Mouse (Mus musculus) lung, embryonic 16.5 days (tissue): ENCODE data around the gene Arhgef1. TPM values are rescaled to one million over a fixed set of nuclear protein-coding genes. Genes with fewer than 3 reads are reported as not detected.

ENCODE experiments used
- ATAC-seq: fragments of 200-750 bp; cut with Nextera tagmentation; 2 replicates; pipeline ENCODE4 v1.8.0; 2017; ENCODE audit warnings: low read depth, mild to moderate bottlenecking, moderate library complexity
- H3K27ac ChIP-seq: fragments of 300-500 bp; sonication (generic); 2 replicates; pipeline ENCODE4 v1.5.1; 2014; ENCODE audit warnings: mild to moderate bottlenecking, control low read depth, low read length
- H3K27me3 ChIP-seq: fragments of 300-500 bp; sonication (generic); 2 replicates; pipeline ENCODE4 v1.6.1; 2014; ENCODE audit warnings: low read depth, low read length, mixed read lengths; ENCODE audit not compliant: control insufficient read depth, insufficient read depth
- H3K36me3 ChIP-seq: fragments of 300-500 bp; sonication (generic); 2 replicates; pipeline ENCODE4 v1.6.1; 2014; ENCODE audit warnings: low read length; ENCODE audit not compliant: control insufficient read depth, insufficient read depth
- H3K4me1 ChIP-seq: fragments of 300-500 bp; sonication (generic); replicated peaks from 2 replicates; pipeline ENCODE4 v1.6.1; 2014; ENCODE audit warnings: low read length, mixed read lengths; ENCODE audit not compliant: control insufficient read depth, insufficient read depth
- H3K4me2 ChIP-seq: fragments of 300-500 bp; sonication (generic); 2 replicates; pipeline ENCODE4 v1.6.1; 2014; ENCODE audit warnings: low read depth, low read length, control low read depth
- H3K4me3 ChIP-seq: fragments of 300-500 bp; sonication (generic); 2 replicates; pipeline ENCODE4 v1.5.1; 2014; ENCODE audit warnings: mild to moderate bottlenecking, low read length, control low read depth
- H3K9ac ChIP-seq: fragments of 300-500 bp; sonication (generic); 2 replicates; pipeline ENCODE4 v1.6.1; 2014; ENCODE audit warnings: low read length, control low read depth
- H3K9me3 ChIP-seq: fragments of 300-500 bp; sonication (generic); 2 replicates; pipeline ENCODE4 v1.6.1; 2016; ENCODE audit warnings: low read length; ENCODE audit not compliant: control insufficient read depth
- WGBS: fragments of 180-500 bp; shearing (Covaris S2); extraction: QIAGEN DNeasy Blood & Tissue Kit; methylation state at CpG from one replicate; pipeline ENCODE4 v1.1.7; 2014; 5-methylcytosine and 5-hydroxymethylcytosine counted together
- polyA plus RNA-seq: library from polyadenylated mRNA; unstranded; fragments of >200 nt; fragmentation: Nextera tagmentation; extraction: Ambion mirVana; gene quantifications from 2 replicates; pipeline ENCODE4 v1.2.1, GENCODE M21; 2015

The Arhgef1 gene
- polyA plus RNA-seq, 1 experiment from 2014 or later: 119 TPM

- Histone ChIP-seq H3K36me3 (no peaks in the 10 kb centered on the region), H3K9me3 (no peaks in the 10 kb centered on the region), H3K9ac (no peak overlapping the region), H3K4me3 (no peak overlapping the region), H3K27me3 (peaks cover 96% of the 10 kb centered on the region), H3K4me2 (no peak overlapping the region), H3K27ac (no peak overlapping the region), H3K4me1 (peaks cover 6% of the 10 kb centered on the region; the same call in 1 of the 2 replicates)
- peak; percentile 38; the same call in 1 of the 2 replicates for ATAC-seq
- 1% methylated on average over 8 of the region's 8 CpGs for WGBS
These were observed 47.4 kb downstream of the Arhgef1 start for GRCm38 (mm10) chr7:24949958-24950623.

- ATAC-seq: peak; percentile 11; the same call in 1 of the 2 replicates
- WGBS: 3% methylated on average over 16 of the region's 24 CpGs
These were observed 51.3 kb downstream of the Arhgef1 start for GRCm38 (mm10) chr7:24953966-24954365.

GRCm38 (mm10) chr7:24954450-24954849 lies 51.7 kb downstream of the Arhgef1 start:
- peak overlapping the region; percentile 48 for H3K4me3 ChIP-seq
- peak overlapping the region; percentile 76 for H3K4me2 ChIP-seq
- peaks cover 74% of the 10 kb centered on the region for H3K27me3 ChIP-seq
- no peaks in the 10 kb centered on the region for H3K9me3 ChIP-seq
- peaks cover 6% of the 10 kb centered on the region; the same call in 1 of the 2 replicates for H3K4me1 ChIP-seq
- 2% methylated on average over 26 of the region's 30 CpGs for WGBS
- ATAC-seq: peak; percentile 37
- no peak overlapping the region for H3K27ac ChIP-seq
- peak overlapping the region; percentile 39 for H3K9ac ChIP-seq
- H3K36me3 ChIP-seq: no peaks in the 10 kb centered on the region

More at GRCm38 (mm10) chr7:24953966-24954365, 51.3 kb downstream of the Arhgef1 start:
- peak overlapping the region; percentile 39 for H3K9ac ChIP-seq
- H3K36me3 ChIP-seq: no peaks in the 10 kb centered on the region
- peak overlapping the region; percentile 76 for H3K4me2 ChIP-seq
- H3K9me3 ChIP-seq: no peaks in the 10 kb centered on the region
- no peak overlapping the region for H3K27ac ChIP-seq
- peaks cover 78% of the 10 kb centered on the region for H3K27me3 ChIP-seq
- peak overlapping the region; percentile 48 for H3K4me3 ChIP-seq
- H3K4me1 ChIP-seq: peaks cover 6% of the 10 kb centered on the region; the same call in 1 of the 2 replicates

- Histone ChIP-seq H3K36me3 (no peaks in the 10 kb centered on the region), H3K9me3 (no peaks in the 10 kb centered on the region), H3K4me2 (peak overlapping the region; percentile 76), H3K4me3 (peak overlapping the region; percentile 48), H3K27ac (no peak overlapping the region), H3K27me3 (peaks cover 66% of the 10 kb centered on the region), H3K9ac (no peak overlapping the region), H3K4me1 (peaks cover 6% of the 10 kb centered on the region; the same call in 1 of the 2 replicates)
- no peak for ATAC-seq
- 3% methylated on average over 25 of the region's 33 CpGs for WGBS
These were observed 52.5 kb downstream of the Arhgef1 start for GRCm38 (mm10) chr7:24955226-24955625.

- Histone ChIP-seq H3K9me3 (no peaks in the 10 kb centered on the region), H3K36me3 (no peaks in the 10 kb centered on the region), H3K27ac (no peak overlapping the region), H3K27me3 (no peaks in the 10 kb centered on the region), H3K4me1 (no peaks in the 10 kb centered on the region), H3K4me3 (no peak overlapping the region), H3K4me2 (no peak overlapping the region), H3K9ac (no peak overlapping the region)
- 52% methylated on average over 2 of the region's 2 CpGs for WGBS
- no peak for ATAC-seq
These were observed 61.6 kb downstream of the Arhgef1 start for GRCm38 (mm10) chr7:24964288-24964687.

GRCm38 (mm10) chr7:24964897-24965535 lies 62.3 kb downstream of the Arhgef1 start:
- 5% methylated on average over 5 of the region's 5 CpGs for WGBS
- no peaks in the 10 kb centered on the region for H3K27me3 ChIP-seq
- no peaks in the 10 kb centered on the region for H3K9me3 ChIP-seq
- no peaks in the 10 kb centered on the region for H3K36me3 ChIP-seq
- H3K9ac ChIP-seq: no peak overlapping the region
- H3K4me1 ChIP-seq: no peaks in the 10 kb centered on the region
- no peak overlapping the region for H3K4me3 ChIP-seq
- ATAC-seq: peak; percentile 31
- H3K27ac ChIP-seq: no peak overlapping the region
- no peak overlapping the region for H3K4me2 ChIP-seq

GRCm38 (mm10) chr7:24967966-24968365 lies 65.3 kb downstream of the Arhgef1 start:
- WGBS: 73% methylated on average over 8 of the region's 8 CpGs
- Histone ChIP-seq H3K27me3 (no peaks in the 10 kb centered on the region), H3K36me3 (no peaks in the 10 kb centered on the region), H3K4me3 (no peak overlapping the region), H3K4me2 (no peak overlapping the region), H3K9ac (no peak overlapping the region), H3K27ac (no peak overlapping the region), H3K4me1 (peaks cover 7% of the 10 kb centered on the region), H3K9me3 (no peaks in the 10 kb centered on the region)
- no peak for ATAC-seq

- 75% methylated on average over 6 of the region's 6 CpGs for WGBS
- no peak for ATAC-seq
- no peaks in the 10 kb centered on the region for H3K36me3 ChIP-seq
- H3K9ac ChIP-seq: no peak overlapping the region
- no peak overlapping the region for H3K27ac ChIP-seq
- H3K4me1 ChIP-seq: peaks cover 7% of the 10 kb centered on the region
- no peak overlapping the region for H3K4me2 ChIP-seq
- H3K9me3 ChIP-seq: no peaks in the 10 kb centered on the region
- H3K4me3 ChIP-seq: no peak overlapping the region
- no peaks in the 10 kb centered on the region for H3K27me3 ChIP-seq
These were observed 65.8 kb downstream of the Arhgef1 start for GRCm38 (mm10) chr7:24968463-24968862.

- H3K4me3 ChIP-seq: no peak overlapping the region
- no peaks in the 10 kb centered on the region for H3K27me3 ChIP-seq
- H3K27ac ChIP-seq: no peak overlapping the region
- no peaks in the 10 kb centered on the region for H3K9me3 ChIP-seq
- H3K9ac ChIP-seq: no peak overlapping the region
- WGBS: 73% methylated on average over 12 of the region's 12 CpGs
- peaks cover 7% of the 10 kb centered on the region for H3K4me1 ChIP-seq
- H3K4me2 ChIP-seq: no peak overlapping the region
- no peak for ATAC-seq
- H3K36me3 ChIP-seq: no peaks in the 10 kb centered on the region
These were observed 67.1 kb downstream of the Arhgef1 start for GRCm38 (mm10) chr7:24969805-24970204.
